Mouse (Mus musculus) cerebellum, adult 11 months (tissue): ENCODE data around the gene Ttbk1.

Source experiments
- DNase-seq: peaks from one replicate; pipeline ENCODE4 v3.0.0; 2022

Gene Ttbk1

GRCm38 (mm10) chr17:46393012-46393411 is 94.5 kb downstream of the Ttbk1 start:
- no peak for DNase-seq
